Mouse (Mus musculus): ENCODE data around the gene Cdk14.
"Not testable (repeated sequence)": the region's sequence is repeated elsewhere in the genome, so short reads cannot be mapped to it uniquely, and the experiment has no call there.

The Cdk14 gene

DNA sequence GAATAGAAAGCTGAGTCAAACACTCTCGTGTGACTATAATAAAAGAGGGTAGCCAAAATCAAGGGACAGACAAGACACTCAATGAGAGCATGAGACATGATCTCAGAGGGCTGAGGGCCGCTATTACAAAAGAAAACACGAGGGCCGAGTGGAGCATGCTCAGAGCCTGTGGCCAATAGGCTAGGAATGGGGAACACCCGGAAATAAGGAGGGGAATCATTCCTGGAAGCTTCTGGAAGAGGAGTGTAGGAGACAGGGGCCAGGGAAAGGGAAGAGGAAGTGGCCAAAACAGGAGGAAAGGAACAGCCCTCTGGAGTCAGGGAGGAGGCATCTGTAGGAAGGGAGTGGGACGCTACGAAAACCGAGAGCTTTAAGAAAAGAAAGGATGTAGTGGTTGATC is 52.6 kb downstream of the Cdk14 start:
- no peak for DNase-seq (ENCODE audit: low spot score in 2 of 2)

DNA sequence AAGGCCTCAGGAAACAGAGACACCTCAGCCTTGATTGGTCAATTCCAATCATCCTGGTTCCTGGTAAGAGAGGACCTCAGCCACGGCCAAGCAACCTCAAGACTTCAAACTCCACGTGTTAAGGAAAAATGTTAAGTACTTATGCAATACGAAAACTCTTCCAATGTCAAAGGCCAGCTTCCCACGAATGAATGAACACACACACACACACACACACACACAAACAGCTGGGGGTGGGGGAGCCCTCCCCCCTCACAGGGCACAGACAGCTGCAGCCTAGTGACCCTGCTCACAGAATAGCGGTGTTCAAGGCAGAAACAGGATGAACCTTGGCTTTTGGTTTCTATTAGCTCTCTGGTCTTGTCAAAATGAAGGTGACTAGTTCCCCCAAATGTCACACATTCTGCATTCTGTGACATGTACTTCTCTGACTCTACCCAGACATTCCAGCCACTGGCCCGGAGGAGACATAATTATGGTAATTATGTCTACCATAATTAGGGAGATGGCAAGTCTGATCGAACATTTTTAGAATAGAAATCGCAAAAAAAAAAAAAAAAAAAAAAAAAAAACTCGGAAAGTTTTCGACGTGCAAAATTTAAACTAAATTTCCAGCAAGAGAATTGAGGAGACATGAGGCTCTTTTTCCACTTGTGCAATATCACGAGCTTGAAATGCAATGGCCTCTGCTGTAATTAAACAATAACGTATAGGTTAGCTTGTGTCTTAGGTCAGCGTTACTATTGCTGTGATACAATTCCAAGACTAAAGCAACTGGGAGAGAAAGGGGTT is 54.6 kb downstream of the Cdk14 start:
- DNase-seq (ENCODE audit: low spot score in 2 of 2), result no peak

DNA sequence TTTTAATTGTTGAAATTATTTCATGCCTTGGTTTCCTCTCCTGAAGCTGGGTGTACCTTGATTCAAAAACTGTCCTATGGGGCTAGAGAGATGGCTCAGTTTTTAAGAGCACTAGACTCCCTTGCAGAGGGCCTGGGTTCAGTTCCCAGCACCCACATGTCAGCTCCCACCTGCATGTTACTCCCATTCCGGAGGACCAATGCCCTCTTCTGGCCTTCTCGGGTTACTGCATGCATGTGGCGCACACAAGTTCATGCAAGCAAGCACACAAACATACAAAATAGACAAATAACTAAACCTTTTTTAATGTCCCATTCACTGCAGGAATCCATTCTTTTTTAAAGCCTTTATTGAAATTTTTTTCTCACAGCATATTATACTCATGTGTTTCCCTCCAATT is 58.4 kb downstream of the Cdk14 start:
- no peak for DNase-seq (ENCODE audit: low spot score in 2 of 2)

DNA sequence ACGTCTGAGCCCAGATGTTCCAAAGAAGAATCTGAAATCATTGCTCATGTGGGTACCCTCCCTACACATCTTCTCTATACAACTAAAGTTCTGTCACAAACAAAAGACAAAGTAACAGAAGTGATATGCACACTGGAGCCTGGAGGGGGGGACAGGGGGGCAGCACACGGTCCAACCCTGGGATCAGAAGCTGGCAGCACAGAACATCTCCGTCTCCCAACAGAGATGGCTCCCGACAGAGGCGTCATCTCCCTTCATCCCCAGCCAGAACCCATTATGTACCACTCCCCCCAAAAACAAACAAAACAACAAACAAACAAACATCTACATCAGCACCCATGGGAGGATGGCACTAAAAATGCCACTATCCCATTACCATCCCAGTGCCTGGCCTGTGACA is 59.8 kb downstream of the Cdk14 start:
- DNase-seq (ENCODE audit: low spot score in 2 of 2), result no peak

DNA sequence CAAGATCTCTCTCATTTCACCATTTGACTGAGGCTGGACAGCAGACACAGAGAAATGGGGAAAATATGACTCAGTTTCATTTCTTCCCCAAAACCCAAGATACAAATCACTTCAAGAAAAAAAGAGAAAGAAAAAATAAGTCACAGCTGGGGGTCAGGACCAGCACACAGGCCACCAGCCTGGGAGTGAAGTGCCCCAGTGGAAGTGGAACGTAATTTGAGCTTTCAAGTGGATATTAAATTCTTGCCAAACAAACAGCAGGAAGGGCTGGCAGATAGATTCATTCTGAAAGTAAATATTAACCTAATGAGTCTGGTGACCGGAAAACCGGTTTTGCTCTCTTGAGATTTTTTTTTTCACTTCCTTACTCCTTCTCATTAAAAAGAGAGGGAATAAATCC is 60.2 kb downstream of the Cdk14 start:
- DNase-seq (ENCODE audit: low spot score in 2 of 2), result no peak

DNA sequence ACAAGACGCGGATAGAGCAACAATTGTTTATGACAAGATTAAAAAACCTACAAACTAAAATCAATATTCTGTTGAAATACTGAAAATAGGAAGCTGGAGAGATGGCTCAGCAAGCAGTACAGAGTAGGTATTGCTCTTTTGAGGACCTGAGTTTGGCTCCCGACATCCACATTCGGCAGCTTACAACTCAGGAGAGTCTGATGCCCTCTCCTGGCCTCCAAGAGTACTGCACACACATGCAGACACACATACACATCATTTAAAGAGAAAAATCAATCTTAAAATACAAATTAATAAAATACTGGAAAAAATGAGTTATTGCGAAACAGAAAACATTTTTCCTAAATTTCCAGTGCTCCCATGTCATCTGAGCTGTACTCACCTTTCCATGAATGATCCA is 60.7 kb downstream of the Cdk14 start:
- DNase-seq (ENCODE audit: low spot score in 2 of 2), result no peak

DNA sequence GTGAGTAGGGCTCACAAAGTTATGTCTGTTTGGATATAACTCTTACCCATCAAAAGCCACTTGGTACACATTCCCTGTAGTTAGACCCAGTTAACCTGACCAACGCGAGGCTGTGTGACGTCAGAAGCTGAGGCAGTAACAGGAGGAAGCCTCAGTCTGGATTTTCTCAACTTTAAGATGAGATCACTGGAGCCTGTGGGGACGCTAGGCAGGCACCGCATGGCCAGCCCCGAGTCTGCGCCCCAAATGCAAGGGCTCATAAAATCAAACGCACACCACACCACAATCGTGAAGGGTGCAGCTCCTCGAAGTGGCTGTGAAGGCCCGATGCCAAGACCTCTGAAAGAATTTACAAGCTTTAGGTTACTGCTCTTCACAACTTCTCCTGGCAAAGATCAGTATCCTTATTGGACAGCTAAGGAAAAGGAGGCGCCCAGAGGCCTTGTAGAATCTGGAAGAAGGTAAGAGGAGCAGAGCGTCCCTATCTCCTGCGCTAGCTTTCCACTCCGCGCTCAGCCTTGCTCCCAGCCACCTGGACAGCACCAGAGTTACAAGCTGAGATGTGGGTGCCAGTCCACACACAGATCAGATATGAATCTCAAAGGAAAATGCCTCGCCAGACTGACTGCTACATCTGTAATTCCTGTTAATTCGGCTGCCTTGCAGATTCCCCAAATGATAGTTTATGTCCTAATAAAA is 61.9 kb downstream of the Cdk14 start:
- DNase-seq (ENCODE audit: low spot score in 2 of 2), result no peak

DNA sequence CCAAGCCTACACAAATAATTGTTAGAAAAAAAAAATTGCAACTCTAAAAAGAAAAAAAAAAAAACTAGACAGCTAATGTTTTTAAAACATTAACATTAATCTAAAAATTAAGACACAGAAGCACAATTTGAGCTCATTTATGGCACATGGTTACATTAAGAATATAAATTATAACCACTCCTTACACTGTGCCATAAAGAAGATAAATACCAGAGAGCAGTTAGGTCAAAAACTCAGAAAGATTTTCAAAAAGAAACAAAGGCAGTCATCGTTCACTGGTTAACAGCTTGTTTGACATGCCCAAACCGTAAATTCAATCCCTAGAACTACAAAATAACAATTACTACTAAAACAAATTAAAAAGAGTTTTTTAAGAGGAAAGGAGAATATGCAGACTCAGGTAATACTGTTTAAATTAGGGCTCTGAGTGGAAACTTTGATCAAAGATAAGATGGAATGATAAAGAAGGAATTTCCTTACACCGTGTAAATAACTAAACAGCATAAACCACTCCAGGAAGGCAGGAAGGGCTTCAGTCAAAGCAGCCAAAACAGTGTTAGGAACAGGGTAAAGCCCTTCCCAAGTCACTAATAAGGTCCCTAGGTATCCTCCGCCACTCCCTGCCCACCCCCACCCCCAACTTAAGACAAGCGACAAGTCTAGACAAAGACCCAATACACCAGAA is 65.3 kb downstream of the Cdk14 start:
- no peak for DNase-seq (ENCODE audit: low spot score in 2 of 2)

DNA sequence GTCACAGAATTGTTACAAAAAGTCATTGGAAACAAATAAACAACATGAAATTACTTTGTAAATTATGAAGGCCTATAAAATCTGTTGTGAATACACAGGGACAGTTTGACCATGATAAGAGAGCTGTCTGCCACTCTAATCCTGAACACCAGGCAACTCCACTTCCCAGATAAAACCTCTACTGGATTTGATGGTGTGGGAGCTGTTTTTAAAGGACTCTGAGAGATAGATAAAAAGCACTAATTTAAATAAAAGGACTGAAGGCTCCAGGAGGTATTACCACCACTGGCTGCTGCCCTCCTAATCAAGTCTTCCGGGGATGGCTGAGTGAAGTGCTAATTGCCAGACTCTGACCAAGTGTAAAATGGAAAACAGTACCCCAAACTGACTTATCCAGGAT is 66.2 kb downstream of the Cdk14 start:
- no peak for DNase-seq (ENCODE audit: low spot score in 2 of 2)

DNA sequence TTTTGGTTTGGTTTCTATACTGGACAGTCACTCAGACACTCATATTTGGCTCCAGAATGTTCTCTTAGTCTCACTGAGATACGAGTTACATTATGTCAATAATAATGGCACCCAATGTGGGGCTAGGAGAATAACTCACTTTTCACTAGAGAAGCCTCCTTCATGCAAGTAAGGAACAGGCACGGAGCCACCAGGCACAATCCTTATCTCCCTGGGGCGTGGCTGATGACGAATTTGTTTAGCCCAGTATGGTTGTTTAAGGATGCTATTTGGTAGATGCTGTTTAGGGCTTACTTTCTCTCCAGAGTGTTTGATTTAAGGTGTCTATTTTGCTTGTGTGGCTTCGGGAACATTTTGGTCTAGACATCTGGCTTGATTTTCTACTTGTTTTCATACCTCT is 75.5 kb downstream of the Cdk14 start:
- no peak for DNase-seq (ENCODE audit: low spot score in 2 of 2)

DNA sequence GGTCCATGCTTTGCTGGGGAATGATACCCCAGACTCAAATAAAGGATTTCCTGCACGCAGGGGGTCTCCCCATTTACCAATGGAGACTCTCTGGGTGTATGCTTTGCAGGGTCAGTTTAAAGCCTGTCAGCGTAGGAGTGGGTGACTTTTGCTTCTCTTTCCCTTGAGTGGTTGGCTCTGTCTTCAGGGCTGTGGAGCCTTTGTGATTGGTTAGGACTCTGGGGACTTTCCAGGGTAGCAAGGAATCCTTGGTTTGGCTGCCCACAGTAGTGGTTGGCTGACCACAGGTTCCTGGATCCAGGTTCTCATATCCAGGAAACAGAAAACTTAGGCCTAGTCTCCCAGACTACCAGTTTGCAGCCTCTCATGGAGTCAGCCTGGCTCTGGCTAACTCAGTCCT is 76.4 kb downstream of the Cdk14 start:
- no peak for DNase-seq (ENCODE audit: low spot score in 2 of 2)

DNA sequence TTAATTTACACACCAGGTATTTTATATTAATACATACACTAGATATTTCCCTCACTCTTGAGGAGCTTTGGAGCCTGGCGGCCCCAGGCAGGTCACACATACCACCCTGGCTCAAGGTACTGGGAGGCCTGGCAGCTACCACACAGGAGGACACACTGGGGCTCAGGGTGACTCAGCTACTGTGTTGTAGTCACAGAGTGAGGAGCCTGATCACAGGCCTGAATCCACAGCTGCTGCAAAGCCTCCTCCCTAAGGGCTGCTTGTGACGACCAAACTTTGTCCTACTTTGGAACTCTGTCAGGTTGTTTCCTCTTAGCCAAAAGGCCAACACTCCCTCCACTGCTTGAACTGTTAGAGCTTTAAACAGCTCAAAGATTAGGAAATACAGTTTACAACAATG is 76.8 kb downstream of the Cdk14 start:
- DNase-seq (ENCODE audit: low spot score in 2 of 2), result no peak

DNA sequence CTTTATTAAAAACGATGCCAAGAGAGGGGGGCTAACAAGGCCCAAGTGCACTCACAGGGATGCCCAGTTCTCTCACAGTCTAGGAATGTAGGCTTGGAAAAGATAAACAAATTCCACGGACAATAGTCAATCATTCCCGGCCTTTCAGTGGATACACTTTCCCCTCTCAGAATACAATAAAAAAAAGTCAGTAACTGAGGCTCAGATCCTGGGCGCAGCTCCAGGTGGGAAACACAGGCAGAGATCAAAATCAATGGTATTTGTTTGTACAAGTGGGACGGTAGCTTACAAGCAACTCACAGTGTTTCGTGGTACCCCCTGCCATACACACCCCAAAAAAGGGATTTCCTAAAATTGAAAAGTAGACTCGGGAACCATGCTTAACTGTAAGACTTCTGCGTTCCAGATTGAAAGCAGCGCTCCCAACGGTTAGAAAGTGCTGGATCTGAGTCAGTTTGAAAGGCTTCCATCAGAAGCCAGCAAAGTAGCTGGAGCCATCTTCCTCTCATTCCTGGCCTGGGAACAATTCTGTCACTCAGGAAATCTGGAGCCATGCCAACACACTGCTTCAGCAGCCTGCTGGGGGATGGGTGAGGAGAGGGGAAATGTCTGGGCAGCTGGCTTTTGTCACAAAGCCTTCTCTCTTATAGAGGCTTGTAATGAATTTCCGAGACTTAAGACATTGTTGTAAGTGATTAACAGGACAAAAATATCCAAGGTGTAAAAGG is 77.5 kb downstream of the Cdk14 start:
- DNase-seq (ENCODE audit: low spot score in 2 of 2), result peak; percentile 9 to 37

DNA sequence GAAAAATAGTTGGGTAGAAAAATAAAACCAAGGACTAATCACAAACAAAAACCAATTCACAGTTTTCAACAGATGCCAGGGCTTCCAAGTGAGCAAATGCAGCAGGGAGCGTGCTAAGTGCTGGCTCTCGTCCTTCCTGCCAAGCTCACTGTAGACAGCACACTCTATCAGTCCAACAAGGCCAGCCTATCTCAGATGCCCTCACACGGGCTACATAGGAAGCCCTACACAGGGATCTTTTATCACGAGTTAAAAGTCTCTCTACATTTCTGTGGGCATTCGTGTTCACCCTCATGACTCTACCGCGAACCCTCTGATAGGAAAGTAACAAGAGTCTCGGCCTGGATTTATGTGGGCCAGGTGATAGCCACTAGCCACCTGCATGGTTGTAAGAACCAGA is 78.5 kb downstream of the Cdk14 start:
- no peak for DNase-seq (ENCODE audit: low spot score in 2 of 2)

DNA sequence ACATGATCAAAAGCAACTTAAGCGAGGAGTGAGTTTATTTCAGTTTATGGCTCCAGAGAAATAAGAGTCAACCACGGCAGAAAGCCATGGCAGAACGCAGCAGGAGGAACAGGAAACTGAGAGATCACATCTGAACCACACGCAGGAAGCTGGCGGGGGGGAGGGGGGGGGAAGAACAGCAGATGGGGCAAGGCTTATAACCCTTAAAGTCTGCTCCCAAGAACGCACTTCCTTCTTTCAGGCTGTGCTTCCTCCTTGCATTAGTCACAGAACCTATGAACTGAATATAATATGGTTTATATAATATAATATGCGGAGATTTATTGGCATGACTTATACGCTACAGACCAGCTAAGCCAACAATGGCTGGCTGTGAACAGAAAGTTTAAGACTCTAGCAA is 86.2 kb downstream of the Cdk14 start:
- no peak for DNase-seq (ENCODE audit: low spot score in 2 of 2)

DNA sequence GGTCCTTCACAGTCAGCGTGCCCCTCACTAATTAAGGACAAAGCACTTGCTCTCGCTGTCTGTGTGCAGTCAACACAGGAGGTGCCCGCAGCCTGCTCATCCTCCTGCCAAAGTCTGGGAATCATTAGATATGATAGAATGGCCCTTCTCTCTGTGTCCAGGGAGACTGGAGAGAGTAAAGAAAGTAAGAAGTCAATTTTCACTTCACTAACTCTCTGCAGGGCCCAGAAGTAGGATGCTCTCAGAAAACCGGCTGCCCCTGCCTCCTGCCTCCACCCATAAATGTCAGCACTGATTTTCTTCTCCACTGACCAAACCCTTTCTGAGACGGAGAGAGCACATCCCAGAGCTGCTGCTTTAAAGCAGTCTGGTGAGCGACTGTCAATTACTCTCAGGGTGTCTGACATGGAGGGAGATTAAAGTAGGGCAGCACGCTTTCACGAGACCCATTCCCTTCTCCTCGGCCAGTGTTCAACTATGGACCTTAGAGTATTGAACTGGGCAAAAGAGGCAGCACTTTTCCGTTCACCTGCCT is 89.1 kb downstream of the Cdk14 start:
- DNase-seq (ENCODE audit: low spot score in 2 of 2), result no peak

DNA sequence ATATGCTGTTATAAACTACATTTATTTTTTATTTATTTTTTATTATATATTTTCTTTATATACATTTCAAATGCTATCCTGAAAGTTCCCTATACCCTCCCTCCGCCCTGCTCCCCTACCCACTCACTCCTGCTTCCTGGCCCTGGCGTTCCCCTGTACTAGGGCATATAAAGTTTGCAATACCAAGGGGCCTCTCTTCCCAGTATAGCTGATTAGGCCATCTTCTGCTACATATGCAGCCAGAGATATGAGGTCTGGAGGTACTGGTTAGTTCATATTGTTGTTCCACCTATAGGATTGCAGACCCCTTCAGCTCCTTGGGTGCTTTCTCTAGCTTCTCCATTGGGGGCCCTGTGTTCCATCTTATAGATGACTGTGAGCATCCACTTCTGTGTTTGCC is 91.1 kb downstream of the Cdk14 start:
- not testable (repeated sequence) for DNase-seq (ENCODE audit: low spot score in 2 of 2)

DNA sequence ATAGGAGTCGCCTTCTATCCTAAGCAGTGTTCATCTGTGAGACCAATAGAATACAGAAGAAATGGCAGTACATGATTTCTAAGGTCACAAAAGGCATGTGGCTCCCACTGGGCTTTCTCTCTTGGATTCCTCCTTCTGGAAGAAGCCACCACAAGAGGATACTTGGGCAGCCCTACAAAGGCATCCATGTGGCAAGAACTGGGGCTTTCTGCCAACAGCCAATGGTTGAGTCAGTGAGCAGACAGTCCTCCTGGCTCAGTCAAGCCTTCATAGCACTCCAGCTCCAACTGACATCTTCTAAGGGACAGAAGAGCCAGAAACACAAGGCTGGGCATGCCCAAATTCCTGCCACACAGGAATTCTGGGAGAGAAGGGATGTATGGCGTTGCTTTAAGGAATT is 93.4 kb downstream of the Cdk14 start:
- no peak for DNase-seq (ENCODE audit: low spot score in 2 of 2)

DNA sequence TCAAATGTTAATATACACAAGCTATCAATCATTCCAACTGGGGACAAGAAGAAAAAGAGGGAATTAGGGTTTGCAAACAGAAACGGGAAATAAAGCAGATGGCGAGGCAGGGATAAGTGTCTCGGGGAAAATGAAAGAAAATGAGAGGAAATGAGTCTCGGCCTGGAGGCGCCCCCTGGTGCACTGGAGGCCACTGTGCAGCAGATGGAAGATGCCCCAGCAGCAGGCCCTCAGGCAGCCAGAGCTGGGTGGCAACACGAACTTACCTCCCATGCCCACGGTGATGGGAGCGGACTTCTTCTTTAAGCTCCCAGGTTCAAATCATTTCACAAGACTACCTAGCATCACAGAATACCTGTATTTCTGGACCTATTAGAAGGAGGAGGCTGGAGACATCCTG is 97.4 kb downstream of the Cdk14 start:
- DNase-seq (ENCODE audit: low spot score in 2 of 2), result no peak

DNA sequence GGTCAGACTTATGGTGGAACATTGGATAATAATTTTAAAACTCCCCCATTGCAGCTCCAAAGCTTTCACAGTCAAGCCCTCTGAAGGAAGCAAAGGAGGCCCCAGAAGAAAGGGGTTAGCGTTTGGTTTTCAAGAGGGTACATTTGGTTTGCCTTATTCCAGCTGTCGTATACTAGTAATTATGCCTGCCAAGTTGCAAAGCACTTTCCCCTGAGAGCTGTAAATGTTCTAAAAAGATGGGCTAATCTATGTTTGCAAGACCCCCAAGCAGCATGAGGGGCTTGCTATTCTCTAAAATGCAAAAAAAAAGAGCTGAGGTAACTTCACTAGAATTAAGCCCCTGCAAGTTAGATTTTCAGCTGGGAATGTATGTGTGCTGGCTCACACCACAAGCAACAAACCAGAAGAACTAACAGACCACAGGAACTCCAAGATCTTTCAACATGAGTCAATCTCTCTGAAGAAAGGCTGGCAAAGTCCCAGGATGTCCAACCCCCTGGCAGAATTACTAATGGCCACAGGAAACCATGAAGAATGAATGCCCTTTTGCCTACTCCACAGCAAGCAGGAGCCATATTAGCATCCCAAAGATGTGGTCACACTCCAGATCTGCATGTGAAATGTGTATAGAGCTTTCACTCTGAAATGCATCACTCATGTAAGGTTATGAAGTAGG is 99.5 kb downstream of the Cdk14 start:
- no peak for DNase-seq (ENCODE audit: low spot score in 2 of 2)

DNA sequence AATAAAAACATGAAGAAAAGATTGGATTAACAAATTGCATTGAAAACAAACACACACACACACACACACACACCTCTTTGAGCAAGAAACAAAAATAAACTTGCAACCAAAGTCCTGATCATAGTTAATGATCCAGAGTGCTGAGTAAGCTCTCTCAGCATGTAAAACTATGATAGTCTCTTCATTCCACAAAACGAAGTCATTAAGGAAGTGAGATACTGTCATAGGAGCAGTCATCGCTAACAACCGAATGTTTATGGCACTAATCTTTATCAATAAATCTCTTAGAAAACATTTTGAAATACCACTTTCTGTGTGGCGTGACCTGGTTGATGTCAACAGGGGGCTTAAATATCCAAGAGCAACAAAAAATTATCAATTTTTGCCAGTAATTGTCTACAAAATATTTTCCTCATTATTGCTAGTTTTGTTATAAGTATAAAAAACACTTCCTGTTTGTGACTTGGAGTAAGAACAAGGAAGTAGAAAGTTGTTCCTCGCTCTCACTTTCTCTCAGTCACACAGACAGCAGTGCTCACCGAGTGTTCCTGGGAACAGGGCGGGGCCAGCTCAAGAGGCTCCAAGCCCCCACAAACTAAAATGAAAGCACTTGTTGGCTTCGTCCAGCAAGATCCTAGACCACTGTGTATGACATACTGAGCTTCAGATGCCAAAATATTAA is 100.1 kb downstream of the Cdk14 start:
- no peak for DNase-seq (ENCODE audit: low spot score in 2 of 2)
